Mouse (Mus musculus) small intestine, adult 2 months (tissue): ENCODE data around the gene Zfp933. TPM values are rescaled to one million over a fixed set of nuclear protein-coding genes. Genes with fewer than 3 reads are reported as not detected.

Experiments used
- H3K27ac ChIP-seq: fragments of 200-500 bp; 2 replicates; pipeline ENCODE4 v1.5.1; 2012; ENCODE audit warnings: low read depth, low read length, control low read depth, inconsistent platforms; ENCODE audit not compliant: insufficient read depth
- H3K27me3 ChIP-seq: fragments of 200-500 bp; 2 replicates; pipeline ENCODE4 v1.6.1; 2012; ENCODE audit warnings: mild to moderate bottlenecking, moderate library complexity, low read length, inconsistent platforms; ENCODE audit not compliant: control insufficient read depth, insufficient read depth
- H3K36me3 ChIP-seq: fragments of 200-500 bp; 2 replicates; pipeline ENCODE4 v1.6.1; 2012; ENCODE audit warnings: mild to moderate bottlenecking, low read length, control low read depth, inconsistent platforms; ENCODE audit not compliant: control insufficient read depth, insufficient read depth
- H3K4me1 ChIP-seq: fragments of 200-500 bp; 2 replicates; pipeline ENCODE4 v1.6.1; 2012; ENCODE audit warnings: low read length, inconsistent platforms, mixed read lengths; ENCODE audit not compliant: control insufficient read depth, insufficient read depth, insufficient read length
- H3K4me3 ChIP-seq: fragments of 200-500 bp; 2 replicates; pipeline ENCODE4 v1.5.1; 2012; ENCODE audit warnings: low read depth, mild to moderate bottlenecking, control low read depth, inconsistent platforms, low read length, moderate library complexity
- CTCF ChIP-seq: fragments of 200-500 bp; IDR thresholded peaks from 2 replicates; pipeline ENCODE4 v1.5.1; 2012; ENCODE audit warnings: low read depth, mild to moderate bottlenecking, control low read depth, inconsistent platforms, low read length, moderate library complexity, mixed read lengths; ENCODE audit not compliant: insufficient replicate concordance, insufficient read length; ENCODE audit errors: extremely low read depth
- POLR2A ChIP-seq: fragments of 200-500 bp; IDR thresholded peaks from 2 replicates; pipeline ENCODE4 v1.6.1; 2012; ENCODE audit warnings: low read depth, mild to moderate bottlenecking, control low read depth, inconsistent platforms, low read length, moderate library complexity
- WGBS: fragments of 180-500 bp; shearing (Covaris S2); methylation state at CpG from one replicate; pipeline ENCODE4 v1.1.7; 2018; 5-methylcytosine and 5-hydroxymethylcytosine counted together
- polyA plus RNA-seq: library from polyadenylated mRNA; depleted of rRNA; stranded (reverse); fragments of >200 nt; gene quantifications from 2 replicates; pipeline ENCODE4 v1.2.3, GENCODE M21; 2012; rRNA removed

The Zfp933 gene
- polyA plus RNA-seq, result 0.05 and 0.13 TPM in 2 replicates

GRCm38 (mm10) chr4:147847614-147848583 is at the start of gene Zfp933:
Gene Zfp933 (minus strand): TSS chr4:147848366.
- peak within 1 kb of the TSS; percentile 82 for H3K4me3 ChIP-seq
- 2% methylated on average over 23 of the region's 23 CpGs for WGBS
- H3K27ac ChIP-seq, result no peak within 1 kb of the TSS
- no peaks in the 10 kb centered on the region for H3K4me1 ChIP-seq
- H3K27me3 ChIP-seq, result no peaks in the 10 kb centered on the region
- H3K36me3 ChIP-seq, result peaks cover 2% of the 10 kb centered on the region
- TF ChIP-seq POLR2A (no peak), CTCF (no peak)

GRCm38 (mm10) chr4:147897348-147897747 is 49.2 kb upstream of the Zfp933 start:
- 90% methylated on average over 3 of the region's 3 CpGs for WGBS

GRCm38 (mm10) chr4:147896411-147896810 is 48.2 kb upstream of the Zfp933 start:
- TF ChIP-seq CTCF (no peak), POLR2A (no peak)
- H3K4me3 ChIP-seq, result no peak overlapping the region
- peaks cover 68% of the 10 kb centered on the region for H3K36me3 ChIP-seq
- H3K27ac ChIP-seq, result no peak overlapping the region
- WGBS, result 37% methylated on average over 1 of the region's 1 CpGs
- H3K4me1 ChIP-seq, result peaks cover 9% of the 10 kb centered on the region; the same call in 1 of the 2 replicates
- no peaks in the 10 kb centered on the region for H3K27me3 ChIP-seq

More at GRCm38 (mm10) chr4:147897348-147897747, 49.2 kb upstream of the Zfp933 start:
- no peaks in the 10 kb centered on the region for H3K27me3 ChIP-seq
- peaks cover 13% of the 10 kb centered on the region; the same call in 1 of the 2 replicates for H3K4me1 ChIP-seq
- TF ChIP-seq POLR2A (no peak), CTCF (no peak)
- H3K27ac ChIP-seq, result no peak overlapping the region
- H3K36me3 ChIP-seq, result peaks cover 66% of the 10 kb centered on the region
- H3K4me3 ChIP-seq, result no peak overlapping the region

- H3K4me3 ChIP-seq, result no peak overlapping the region
- H3K4me1 ChIP-seq, result peaks cover 8% of the 10 kb centered on the region; the same call in 1 of the 2 replicates
- H3K36me3 ChIP-seq, result peaks cover 72% of the 10 kb centered on the region
- TF ChIP-seq CTCF, result no peak
- no peak for TF ChIP-seq POLR2A
- 88% methylated on average over 4 of the region's 4 CpGs for WGBS
- H3K27ac ChIP-seq, result no peak overlapping the region
- H3K27me3 ChIP-seq, result no peaks in the 10 kb centered on the region
Measured at GRCm38 (mm10) chr4:147895815-147896330, 47.7 kb upstream of the Zfp933 start.

- Histone ChIP-seq H3K27ac (no peak overlapping the region), H3K36me3 (peaks cover 79% of the 10 kb centered on the region), H3K27me3 (no peaks in the 10 kb centered on the region), H3K4me3 (no peak overlapping the region), H3K4me1 (no peaks in the 10 kb centered on the region)
- 78% methylated on average over 6 of the region's 6 CpGs for WGBS
- TF ChIP-seq POLR2A, result no peak
- TF ChIP-seq CTCF, result no peak
Measured at GRCm38 (mm10) chr4:147890341-147890740, 42.2 kb upstream of the Zfp933 start.

GRCm38 (mm10) chr4:147888237-147888636 is 40.1 kb upstream of the Zfp933 start:
- TF ChIP-seq CTCF, result no peak
- no peak for TF ChIP-seq POLR2A
- Histone ChIP-seq H3K27ac (no peak overlapping the region), H3K36me3 (peaks cover 81% of the 10 kb centered on the region), H3K4me3 (no peak overlapping the region), H3K27me3 (no peaks in the 10 kb centered on the region), H3K4me1 (no peaks in the 10 kb centered on the region)
- 83% methylated on average over 4 of the region's 4 CpGs for WGBS

GRCm38 (mm10) chr4:147887277-147887676 is 39.1 kb upstream of the Zfp933 start:
- H3K4me3 ChIP-seq, result no peak overlapping the region
- H3K27ac ChIP-seq, result no peak overlapping the region
- WGBS, result 94% methylated on average over 7 of the region's 7 CpGs
- TF ChIP-seq CTCF (no peak), POLR2A (no peak)
- H3K36me3 ChIP-seq, result peaks cover 81% of the 10 kb centered on the region
- no peaks in the 10 kb centered on the region for H3K27me3 ChIP-seq
- H3K4me1 ChIP-seq, result no peaks in the 10 kb centered on the region
